Comparison of ENCODE assay signal across 16 mouse cellular contexts in the genomic region with DNA sequence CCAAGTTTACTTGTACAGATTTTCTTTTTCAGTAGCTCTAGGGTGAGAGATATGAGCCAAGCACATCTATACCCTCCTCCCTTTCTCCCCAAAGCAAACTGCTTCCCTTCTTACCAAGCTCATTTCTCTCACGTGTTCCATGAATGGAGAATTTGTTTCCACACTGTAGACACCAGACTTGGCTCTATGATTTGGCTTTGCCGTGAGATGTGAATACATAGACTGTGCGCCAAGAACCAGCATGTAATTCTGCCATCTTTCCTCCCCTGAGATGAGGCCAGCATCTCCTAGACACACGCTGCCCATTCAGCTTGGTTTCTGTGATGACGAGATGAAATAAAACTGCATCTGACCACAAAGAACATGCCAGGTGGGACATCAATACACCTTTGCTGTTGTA. TPM values are rescaled to one million over a fixed set of nuclear protein-coding genes. Genes with fewer than 3 reads are reported as not detected.
"Had no signal": no experiment of that assay in that cellular context is flagged by ENCODE, and none has a peak within 500 bp of the region (broad histone marks: within the 10 kb centered on the region; RNA-seq: fewer than 3 reads in every experiment).

No protein-coding gene starts in this region.

- H3K9me3 ChIP-seq: limb, embryonic 15.5 days; liver, embryonic 12.5 days; midbrain, embryonic 10.5 days; neural tube, embryonic 15.5 days had no signal

- H3K36me3 ChIP-seq: limb, embryonic 15.5 days; liver, embryonic 12.5 days; midbrain, embryonic 10.5 days; neural tube, embryonic 15.5 days had no signal

- H3K4me3 ChIP-seq: limb, embryonic 15.5 days; liver, embryonic 12.5 days; midbrain, embryonic 10.5 days; myocyte; neural tube, embryonic 15.5 days had no signal

- H3K4me1 ChIP-seq: limb, embryonic 15.5 days; liver, embryonic 12.5 days; midbrain, embryonic 10.5 days; neural tube, embryonic 15.5 days had no signal

- ATAC-seq: liver, embryonic 12.5 days had no signal

- H3K27me3 ChIP-seq: limb, embryonic 15.5 days; liver, embryonic 12.5 days; neural tube, embryonic 15.5 days had no signal

- DNase-seq: kidney, postnatal 14 days; lung, embryonic 14.5 days; lung, postnatal 10 days; lung, postnatal 4 days; right cerebral cortex, adult 18-20 months; right cerebral cortex, postnatal 25 days; thymus, postnatal 36 days had no signal

- H3K4me2 ChIP-seq: limb, embryonic 15.5 days; liver, embryonic 12.5 days; lung, embryonic 14.5 days; neural tube, embryonic 15.5 days had no signal

- H3K9ac ChIP-seq: limb, embryonic 15.5 days; liver, embryonic 12.5 days; lung, embryonic 14.5 days; neural tube, embryonic 15.5 days had no signal

- H3K27ac ChIP-seq: limb, embryonic 15.5 days; liver, embryonic 12.5 days; midbrain, embryonic 10.5 days; neural tube, embryonic 15.5 days had no signal

RNA-seq across cellular contexts. Expression of gene Minar1, which starts 44.5 kb away (rescaled TPM):
- total RNA-seq: megakaryocyte, adult 5-6 weeks had no signal
- polyA plus RNA-seq: large intestine, adult 2 months; liver, embryonic 12.5 days; myocyte; small intestine, adult 2 months; thymus, postnatal 0 days had no signal
